Mouse (Mus musculus): ENCODE data around the gene Adarb1. TPM values are rescaled to one million over a fixed set of nuclear protein-coding genes. Genes with fewer than 3 reads are reported as not detected.
A peak's percentile ranks its signal among the peaks of the same experiment; 100 is the strongest.

Gene Adarb1
- total RNA-seq, 4 experiments from 2014 or later, result 12.4 to 17.7 (median 16.4) TPM

GRCm38 (mm10) chr10:77385731-77386130 lies 32.3 kb downstream of the Adarb1 start:
- DNase-seq (ENCODE audit: low spot score), result peak; percentile 19

GRCm38 (mm10) chr10:77383045-77383444 lies 35.0 kb downstream of the Adarb1 start:
- DNase-seq (ENCODE audit: low spot score), result no peak

GRCm38 (mm10) chr10:77381191-77381590 lies 36.9 kb downstream of the Adarb1 start:
- peak; percentile 21 for DNase-seq (ENCODE audit: low spot score)

- DNase-seq (ENCODE audit: low spot score), result peak; percentile 44
Observed at GRCm38 (mm10) chr10:77380716-77381115, 37.4 kb downstream of the Adarb1 start.

GRCm38 (mm10) chr10:77379199-77379598 lies 38.9 kb downstream of the Adarb1 start:
- no peak for DNase-seq (ENCODE audit: low spot score)

- no peak for DNase-seq (ENCODE audit: low spot score)
Observed at GRCm38 (mm10) chr10:77376056-77376455, 42.0 kb downstream of the Adarb1 start.

GRCm38 (mm10) chr10:77374948-77375347 lies 43.1 kb downstream of the Adarb1 start:
- DNase-seq (ENCODE audit: low spot score), result no peak

- DNase-seq (ENCODE audit: low spot score), result no peak
Observed at GRCm38 (mm10) chr10:77374407-77374806, 43.7 kb downstream of the Adarb1 start.

GRCm38 (mm10) chr10:77370129-77370528 lies 47.9 kb downstream of the Adarb1 start:
- DNase-seq (ENCODE audit: low spot score), result no peak

GRCm38 (mm10) chr10:77367973-77368372 lies 50.1 kb downstream of the Adarb1 start:
- no peak for DNase-seq (ENCODE audit: low spot score)

GRCm38 (mm10) chr10:77366959-77367358 lies 51.1 kb downstream of the Adarb1 start:
- no peak for DNase-seq (ENCODE audit: low spot score)

GRCm38 (mm10) chr10:77365212-77365611 lies 52.9 kb downstream of the Adarb1 start:
- no peak for DNase-seq (ENCODE audit: low spot score)

- DNase-seq (ENCODE audit: low spot score), result no peak
Observed at GRCm38 (mm10) chr10:77360486-77360885, 57.6 kb downstream of the Adarb1 start.

GRCm38 (mm10) chr10:77357957-77358356 lies 60.1 kb downstream of the Adarb1 start:
- DNase-seq (ENCODE audit: low spot score), result no peak

GRCm38 (mm10) chr10:77353031-77353745 lies 64.9 kb downstream of the Adarb1 start:
- DNase-seq (ENCODE audit: low spot score), result peak; percentile 75

GRCm38 (mm10) chr10:77342842-77343241 lies 75.2 kb downstream of the Adarb1 start:
- DNase-seq (ENCODE audit: low spot score), result peak; percentile 50

GRCm38 (mm10) chr10:77341711-77342110 lies 76.4 kb downstream of the Adarb1 start:
- DNase-seq (ENCODE audit: low spot score), result no peak

- DNase-seq (ENCODE audit: low spot score), result no peak
Observed at GRCm38 (mm10) chr10:77341059-77341458, 77.0 kb downstream of the Adarb1 start.

GRCm38 (mm10) chr10:77339871-77340341 lies 78.2 kb downstream of the Adarb1 start:
- no peak for DNase-seq (ENCODE audit: low spot score)

- no peak for DNase-seq (ENCODE audit: low spot score)
Observed at GRCm38 (mm10) chr10:77333518-77333917, 84.6 kb downstream of the Adarb1 start.

GRCm38 (mm10) chr10:77329446-77330094 lies 88.5 kb downstream of the Adarb1 start:
- no peak for DNase-seq (ENCODE audit: low spot score)

- no peak for DNase-seq (ENCODE audit: low spot score)
Observed at GRCm38 (mm10) chr10:77324716-77325115, 93.4 kb downstream of the Adarb1 start.

- no peak for DNase-seq (ENCODE audit: low spot score)
Observed at GRCm38 (mm10) chr10:77321611-77322010, 96.5 kb downstream of the Adarb1 start.

Data from heart, adult 8-10 months (tissue).